Mouse (Mus musculus) midbrain, embryonic 15.5 days (tissue): ENCODE measurements at regions not wholly inside any gene's neighbourhood (a gene's known extent, or its start where the extent isn't known, plus 50 kb on each side); places are given as distances from the start of the nearest gene placed in this dataset.
A peak's percentile ranks its signal among the peaks of the same experiment; 100 is the strongest.

Experiments used
- ATAC-seq: fragments of 200-750 bp; cut with Nextera tagmentation; replicated peaks from 2 replicates; pipeline ENCODE4 v1.8.0; 2017; ENCODE audit warnings: moderate TSS enrichment
- H3K27ac ChIP-seq: fragments of 300-500 bp; sonication (generic); 2 replicates; pipeline ENCODE4 v1.5.1; 2015; ENCODE audit warnings: mild to moderate bottlenecking, inconsistent platforms
- H3K27me3 ChIP-seq: fragments of 300-500 bp; sonication (generic); replicated peaks from 2 replicates; pipeline ENCODE4 v1.6.1; 2015; ENCODE audit warnings: inconsistent platforms
- H3K36me3 ChIP-seq: fragments of 300-500 bp; sonication (generic); replicated peaks from 2 replicates; pipeline ENCODE4 v1.6.1; 2015; ENCODE audit warnings: inconsistent platforms
- H3K4me1 ChIP-seq: fragments of 300-500 bp; sonication (generic); 2 replicates; pipeline ENCODE4 v1.6.1; 2015; ENCODE audit warnings: inconsistent platforms
- H3K4me2 ChIP-seq: fragments of 300-500 bp; sonication (generic); 2 replicates; pipeline ENCODE4 v1.6.1; 2015; ENCODE audit warnings: inconsistent platforms, mild to moderate bottlenecking, moderate library complexity
- H3K4me3 ChIP-seq: fragments of 300-500 bp; sonication (generic); 2 replicates; pipeline ENCODE4 v1.5.1; 2015; ENCODE audit warnings: mild to moderate bottlenecking, inconsistent platforms
- H3K9ac ChIP-seq: fragments of 300-500 bp; sonication (generic); 2 replicates; pipeline ENCODE4 v1.6.1; 2015; ENCODE audit warnings: mild to moderate bottlenecking, inconsistent platforms
- H3K9me3 ChIP-seq: fragments of 300-500 bp; sonication (generic); 2 replicates; pipeline ENCODE4 v1.6.1; 2016; ENCODE audit warnings: inconsistent platforms
- WGBS: fragments of 180-500 bp; shearing (Covaris S2); methylation state at CpG from one replicate; pipeline ENCODE4 v1.1.7; 2015; ENCODE audit warnings: mixed read lengths; 5-methylcytosine and 5-hydroxymethylcytosine counted together

- Histone ChIP-seq H3K27me3 (no peaks in the 10 kb centered on the region), H3K4me2 (no peak overlapping the region), H3K4me3 (no peak overlapping the region), H3K27ac (no peak overlapping the region), H3K9ac (no peak overlapping the region), H3K4me1 (no peaks in the 10 kb centered on the region), H3K36me3 (no peaks in the 10 kb centered on the region), H3K9me3 (no peaks in the 10 kb centered on the region)
- ATAC-seq, result no peak
Observed at GRCm38 (mm10) chr17:83915034-83915433, 67.3 kb upstream of the Haao start.

- H3K4me3 ChIP-seq, result no peak overlapping the region
- H3K4me2 ChIP-seq, result no peak overlapping the region
- no peaks in the 10 kb centered on the region for H3K36me3 ChIP-seq
- ATAC-seq, result no peak
- H3K27me3 ChIP-seq, result no peaks in the 10 kb centered on the region
- H3K4me1 ChIP-seq, result no peaks in the 10 kb centered on the region
- no peaks in the 10 kb centered on the region for H3K9me3 ChIP-seq
- no peak overlapping the region for H3K27ac ChIP-seq
- H3K9ac ChIP-seq, result no peak overlapping the region
- WGBS, result 86% methylated on average over 1 of the region's 1 CpGs
Observed at GRCm38 (mm10) chr17:83914603-83915002, 66.8 kb upstream of the Haao start.

- Histone ChIP-seq H3K4me2 (no peak overlapping the region), H3K9ac (no peak overlapping the region), H3K4me3 (no peak overlapping the region), H3K27me3 (no peaks in the 10 kb centered on the region), H3K36me3 (no peaks in the 10 kb centered on the region), H3K27ac (no peak overlapping the region), H3K4me1 (no peaks in the 10 kb centered on the region), H3K9me3 (no peaks in the 10 kb centered on the region)
- 77% methylated on average over 13 of the region's 13 CpGs for WGBS
- no peak for ATAC-seq
Observed at GRCm38 (mm10) chr17:83913711-83914415, 66.1 kb upstream of the Haao start.

GRCm38 (mm10) chr17:83912421-83912820 is 64.7 kb upstream of the Haao start:
- WGBS, result 84% methylated on average over 6 of the region's 6 CpGs

GRCm38 (mm10) chr17:83908811-83909210 is 61.0 kb upstream of the Haao start:
- Histone ChIP-seq H3K4me2 (no peak overlapping the region), H3K4me3 (no peak overlapping the region), H3K9ac (no peak overlapping the region), H3K27ac (no peak overlapping the region), H3K9me3 (no peaks in the 10 kb centered on the region), H3K36me3 (no peaks in the 10 kb centered on the region), H3K27me3 (no peaks in the 10 kb centered on the region), H3K4me1 (no peaks in the 10 kb centered on the region)
- ATAC-seq, result no peak
- 94% methylated on average over 6 of the region's 6 CpGs for WGBS

More at GRCm38 (mm10) chr17:83912421-83912820, 64.7 kb upstream of the Haao start:
- Histone ChIP-seq H3K27ac (no peak overlapping the region), H3K36me3 (no peaks in the 10 kb centered on the region), H3K9ac (no peak overlapping the region), H3K4me2 (no peak overlapping the region), H3K4me3 (no peak overlapping the region), H3K9me3 (no peaks in the 10 kb centered on the region), H3K27me3 (no peaks in the 10 kb centered on the region), H3K4me1 (no peaks in the 10 kb centered on the region)
- ATAC-seq, result no peak

- Histone ChIP-seq H3K36me3 (no peaks in the 10 kb centered on the region), H3K27me3 (no peaks in the 10 kb centered on the region), H3K9ac (no peak overlapping the region), H3K27ac (no peak overlapping the region), H3K4me2 (no peak overlapping the region), H3K9me3 (no peaks in the 10 kb centered on the region), H3K4me3 (no peak overlapping the region), H3K4me1 (no peaks in the 10 kb centered on the region)
- no peak for ATAC-seq
- 96% methylated on average over 3 of the region's 3 CpGs for WGBS
Observed at GRCm38 (mm10) chr17:83907538-83907937, 59.8 kb upstream of the Haao start.

- 92% methylated on average over 12 of the region's 12 CpGs for WGBS
- H3K4me3 ChIP-seq, result no peak overlapping the region
- no peak overlapping the region for H3K4me2 ChIP-seq
- no peaks in the 10 kb centered on the region for H3K27me3 ChIP-seq
- no peaks in the 10 kb centered on the region for H3K9me3 ChIP-seq
- no peak for ATAC-seq
- no peaks in the 10 kb centered on the region for H3K36me3 ChIP-seq
- H3K4me1 ChIP-seq, result no peaks in the 10 kb centered on the region
- no peak overlapping the region for H3K27ac ChIP-seq
- H3K9ac ChIP-seq, result no peak overlapping the region
Observed at GRCm38 (mm10) chr17:83906751-83907537, 59.2 kb upstream of the Haao start.

GRCm38 (mm10) chr17:83903467-83903866 is 55.7 kb upstream of the Haao start:
- H3K27me3 ChIP-seq, result no peaks in the 10 kb centered on the region
- H3K9ac ChIP-seq, result no peak overlapping the region
- H3K9me3 ChIP-seq, result no peaks in the 10 kb centered on the region
- no peaks in the 10 kb centered on the region for H3K4me1 ChIP-seq
- 5% methylated on average over 7 of the region's 7 CpGs for WGBS
- peak; percentile 81 for ATAC-seq
- H3K36me3 ChIP-seq, result no peaks in the 10 kb centered on the region
- no peak overlapping the region for H3K4me2 ChIP-seq
- no peak overlapping the region for H3K4me3 ChIP-seq
- H3K27ac ChIP-seq, result no peak overlapping the region

GRCm38 (mm10) chr17:83902523-83902922 is 54.8 kb upstream of the Haao start:
- no peak for ATAC-seq
- 84% methylated on average over 3 of the region's 3 CpGs for WGBS
- Histone ChIP-seq H3K9me3 (no peaks in the 10 kb centered on the region), H3K27me3 (no peaks in the 10 kb centered on the region), H3K4me2 (no peak overlapping the region), H3K36me3 (no peaks in the 10 kb centered on the region), H3K27ac (no peak overlapping the region), H3K4me3 (no peak overlapping the region), H3K4me1 (no peaks in the 10 kb centered on the region), H3K9ac (no peak overlapping the region)

GRCm38 (mm10) chr17:83902091-83902490 is 54.3 kb upstream of the Haao start:
- H3K36me3 ChIP-seq, result no peaks in the 10 kb centered on the region
- WGBS, result 58% methylated on average over 6 of the region's 6 CpGs
- no peak overlapping the region for H3K4me2 ChIP-seq
- H3K9ac ChIP-seq, result no peak overlapping the region
- H3K4me3 ChIP-seq, result no peak overlapping the region
- no peak overlapping the region for H3K27ac ChIP-seq
- H3K27me3 ChIP-seq, result no peaks in the 10 kb centered on the region
- no peaks in the 10 kb centered on the region for H3K9me3 ChIP-seq
- H3K4me1 ChIP-seq, result no peaks in the 10 kb centered on the region
- ATAC-seq, result no peak

GRCm38 (mm10) chr17:83899588-83900152 is 51.9 kb upstream of the Haao start:
- no peak overlapping the region for H3K4me2 ChIP-seq
- no peaks in the 10 kb centered on the region for H3K36me3 ChIP-seq
- H3K4me3 ChIP-seq, result no peak overlapping the region
- ATAC-seq, result no peak
- 82% methylated on average over 7 of the region's 7 CpGs for WGBS
- no peak overlapping the region for H3K9ac ChIP-seq
- no peaks in the 10 kb centered on the region for H3K27me3 ChIP-seq
- no peak overlapping the region for H3K27ac ChIP-seq
- no peaks in the 10 kb centered on the region for H3K4me1 ChIP-seq
- no peaks in the 10 kb centered on the region for H3K9me3 ChIP-seq

GRCm38 (mm10) chr17:83898531-83898930 is 50.8 kb upstream of the Haao start:
- Histone ChIP-seq H3K9ac (no peak overlapping the region), H3K27ac (no peak overlapping the region), H3K4me2 (no peak overlapping the region), H3K36me3 (no peaks in the 10 kb centered on the region), H3K4me1 (no peaks in the 10 kb centered on the region), H3K9me3 (no peaks in the 10 kb centered on the region), H3K27me3 (no peaks in the 10 kb centered on the region), H3K4me3 (no peak overlapping the region)
- ATAC-seq, result no peak
- 84% methylated on average over 5 of the region's 5 CpGs for WGBS
